Mouse (Mus musculus) left cerebral cortex, adult 18-20 months (tissue): ENCODE results near the gene Dcbld1. TPM values are rescaled to one million over a fixed set of nuclear protein-coding genes. Genes with fewer than 3 reads are reported as not detected.
"Not testable (repeated sequence)": the region's sequence is repeated elsewhere in the genome, so short reads cannot be mapped to it uniquely, and the experiment has no call there.

Source experiments
- DNase-seq, 2 experiments: peaks; one replicate each; pipeline ENCODE4 v3.0.0; 2021 to 2022; ENCODE audit warnings: low spot score in 2 of 2, mixed read lengths in 1 of 2
- total RNA-seq, 2 experiments: library from RNA; stranded (reverse); gene quantifications; 2 replicates each; pipeline ENCODE4 v1.2.3; 2021

Dcbld1 gene
- total RNA-seq, 2 experiments from 2014 or later, result 4.8 to 5.5 TPM

DNA sequence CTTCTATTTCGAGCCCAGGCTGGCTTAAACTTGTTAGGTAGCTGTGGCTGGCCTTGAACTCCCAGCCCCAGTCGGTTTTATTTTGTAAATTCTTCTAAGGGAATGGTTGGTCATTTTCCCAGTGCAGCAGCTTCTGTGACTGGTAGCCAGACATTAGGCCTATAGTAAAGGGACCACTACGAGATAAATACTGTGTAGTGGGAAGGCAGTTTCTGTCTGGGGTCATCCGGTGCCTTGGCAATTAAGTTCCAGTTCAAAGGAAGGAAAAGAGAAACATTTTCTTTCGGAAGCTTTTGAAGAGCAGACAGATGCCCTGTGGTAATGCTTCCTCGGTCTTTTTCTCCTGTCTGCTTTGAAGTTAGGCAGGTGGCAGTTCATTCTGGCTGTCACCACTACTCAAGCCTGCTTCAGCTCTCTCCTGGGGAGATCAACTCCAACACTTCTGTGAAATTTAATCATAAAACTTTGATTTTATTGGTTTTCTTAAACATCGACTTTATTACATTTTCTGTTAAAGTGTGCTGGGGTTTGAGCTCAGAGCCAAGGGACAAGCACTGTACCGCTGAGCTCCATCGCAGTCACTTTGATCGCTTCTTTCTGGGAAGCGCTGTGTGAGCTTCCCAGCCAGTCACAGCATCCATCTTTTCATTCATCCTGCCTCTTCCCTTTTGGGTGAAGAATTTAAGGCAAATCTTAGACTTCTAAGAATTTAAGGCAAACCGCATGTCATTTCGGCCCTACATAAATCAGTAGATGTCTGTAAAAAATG lies 24.9 kb downstream of the Dcbld1 start:
- no peak for DNase-seq

- DNase-seq, result no peak
Observed at GRCm38 (mm10) chr10:52260209-52260608, 26.8 kb downstream of the Dcbld1 start.

GRCm38 (mm10) chr10:52264162-52264561 lies 30.7 kb downstream of the Dcbld1 start:
- no peak for DNase-seq

DNA sequence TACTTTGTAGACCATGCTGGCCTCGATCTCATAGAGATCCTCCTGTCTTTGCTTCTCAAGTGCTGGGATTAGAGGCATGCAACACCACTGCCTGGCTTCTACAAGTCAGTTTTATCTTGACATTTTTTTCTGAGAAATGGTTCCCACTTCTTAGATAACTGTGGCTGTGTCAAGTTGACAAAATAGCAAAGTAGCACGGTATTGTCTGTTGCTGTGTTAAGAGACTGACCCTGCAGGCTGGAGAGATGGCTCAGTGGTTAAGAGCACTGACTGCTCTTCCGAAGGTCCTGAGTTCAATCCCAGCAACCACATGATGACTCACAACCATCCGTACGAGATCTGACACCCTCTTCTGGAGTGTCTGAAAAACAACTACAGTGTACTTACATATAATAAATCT lies 35.5 kb downstream of the Dcbld1 start:
- no peak for DNase-seq

DNA sequence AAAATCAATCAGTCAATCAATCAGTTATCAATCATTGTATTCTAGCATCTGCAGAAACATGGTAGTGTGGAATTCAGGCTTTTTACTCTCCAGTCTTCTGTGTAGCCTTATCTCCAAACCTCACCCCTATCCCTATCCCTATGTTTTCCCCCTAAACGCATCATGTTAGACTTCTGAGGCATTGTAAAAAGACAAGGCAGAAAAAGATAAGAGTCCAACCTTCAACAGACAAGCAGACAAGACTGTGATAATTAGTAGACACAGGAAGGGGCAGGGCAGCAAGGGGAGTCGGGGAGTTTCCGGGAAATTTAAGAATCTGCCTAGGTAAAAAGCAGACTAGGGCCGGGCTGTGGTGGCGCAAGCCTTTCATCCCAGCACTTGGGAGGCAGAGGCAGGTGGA lies 38.0 kb downstream of the Dcbld1 start:
- no peak for DNase-seq

DNA sequence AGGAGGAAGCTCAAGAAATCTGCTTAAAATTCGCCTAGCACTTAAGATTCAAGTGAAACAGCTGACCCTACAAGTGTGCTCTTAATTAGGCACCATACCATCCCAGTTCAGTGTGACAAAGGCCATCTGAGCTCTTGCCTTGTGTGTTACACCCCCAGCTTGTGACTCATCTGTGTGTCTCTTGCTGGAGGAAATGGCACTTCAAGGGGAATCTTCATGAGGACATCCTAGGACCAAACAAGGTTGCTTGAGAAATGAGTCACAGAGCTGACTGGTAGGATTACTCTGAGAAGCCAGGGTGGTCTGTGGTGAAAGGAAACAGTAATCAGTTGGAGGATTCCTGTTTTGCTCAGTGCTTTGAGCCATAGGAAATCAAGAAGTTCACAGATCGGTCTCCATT lies 39.6 kb downstream of the Dcbld1 start:
- DNase-seq, result no peak

DNA sequence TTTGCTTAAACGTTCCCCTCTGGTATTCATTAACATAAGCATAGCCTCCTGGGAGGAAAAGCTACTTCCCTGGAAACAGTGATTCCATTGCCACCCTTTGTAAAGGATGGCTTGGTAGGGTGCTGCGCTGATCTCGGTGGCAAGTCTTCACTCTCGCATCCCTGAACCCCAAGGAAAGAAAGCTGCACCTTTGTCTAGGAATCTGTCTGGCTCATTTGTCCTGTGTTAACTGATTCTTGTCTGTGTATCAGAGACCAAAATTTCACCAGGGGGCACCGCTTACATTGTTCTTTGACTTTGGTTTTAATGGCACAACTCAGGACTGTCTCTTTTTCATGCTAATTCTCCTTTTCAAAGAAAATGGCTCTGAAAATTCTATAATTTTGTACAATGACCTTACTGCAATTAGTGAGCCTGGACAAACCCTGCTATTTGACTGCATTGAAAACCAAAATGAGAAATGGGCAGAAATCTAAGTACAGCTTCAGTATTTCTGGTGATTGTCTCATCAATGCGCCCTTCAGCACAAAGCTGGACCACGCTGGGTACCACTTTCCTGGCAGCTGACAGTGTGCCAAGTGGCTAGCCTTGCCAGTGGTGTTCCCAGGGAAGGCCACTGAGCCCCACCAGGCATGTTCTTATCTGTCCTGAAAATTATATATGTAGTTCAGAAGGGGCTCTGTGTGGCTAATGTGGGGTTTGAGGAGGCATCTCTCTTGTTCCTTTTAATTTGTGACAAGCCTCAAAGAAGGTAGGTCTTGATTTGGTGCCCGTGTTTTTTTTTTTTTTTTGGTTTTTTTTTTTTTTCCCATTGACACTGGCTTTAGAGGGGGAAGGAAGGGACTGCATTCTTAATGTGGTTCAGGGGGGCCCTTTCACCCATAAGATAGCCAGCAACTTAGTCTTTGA lies 40.8 kb downstream of the Dcbld1 start:
- DNase-seq, result no peak

DNA sequence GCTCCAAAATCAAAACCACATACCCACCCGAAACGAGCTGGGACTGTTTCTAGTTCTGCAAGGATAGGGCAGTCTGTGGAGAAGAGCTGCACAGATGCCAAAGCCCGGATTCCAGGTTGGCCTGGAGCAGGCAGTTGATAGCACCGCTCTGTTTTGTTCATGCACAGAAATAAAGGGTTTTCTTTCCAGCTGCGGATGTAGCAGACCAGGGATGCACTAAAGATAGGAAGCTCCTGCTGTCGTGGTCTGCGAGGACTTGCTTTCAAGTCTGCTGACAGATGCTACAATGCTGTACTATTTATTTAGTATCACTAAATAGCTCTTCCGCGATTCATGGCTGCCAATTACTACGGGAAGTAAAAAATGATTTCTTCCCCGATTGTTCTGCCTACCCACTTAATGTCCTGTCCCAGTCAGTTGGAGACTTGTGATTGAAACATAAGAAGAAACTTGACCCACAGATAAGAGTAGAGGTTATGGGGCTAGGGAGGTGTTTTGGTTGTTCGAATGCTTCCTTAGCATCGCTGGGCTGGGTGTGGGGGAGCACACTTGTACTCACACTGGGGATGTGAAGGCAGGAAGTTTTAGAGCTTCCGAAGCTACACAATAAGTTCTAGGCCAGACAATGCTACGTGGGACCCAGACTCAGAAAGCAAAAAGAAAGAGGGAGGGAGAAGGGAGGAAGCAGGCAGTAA lies 41.6 kb downstream of the Dcbld1 start:
- no peak for DNase-seq

DNA sequence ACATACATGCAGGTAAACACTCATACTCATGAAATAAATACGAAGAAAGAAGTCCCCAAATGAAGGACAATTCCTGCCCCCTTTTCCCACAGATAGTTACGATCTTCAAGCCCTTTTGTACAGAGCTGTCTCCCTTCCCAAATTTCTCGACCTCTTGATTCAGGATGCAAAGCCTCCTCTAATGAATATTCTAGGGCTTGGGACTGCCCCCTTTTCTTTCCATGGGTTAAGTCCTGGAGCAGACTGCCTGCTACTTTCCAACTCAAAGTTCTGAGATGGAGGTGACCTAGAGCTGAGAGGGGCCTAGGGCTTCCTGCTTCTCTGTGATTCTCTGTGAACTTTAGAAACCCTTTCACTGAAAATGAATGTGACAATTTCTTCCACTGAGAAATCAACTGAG lies 43.2 kb downstream of the Dcbld1 start:
- DNase-seq, result no peak

GRCm38 (mm10) chr10:52277564-52277963 lies 44.1 kb downstream of the Dcbld1 start:
- not testable (repeated sequence) for DNase-seq

DNA sequence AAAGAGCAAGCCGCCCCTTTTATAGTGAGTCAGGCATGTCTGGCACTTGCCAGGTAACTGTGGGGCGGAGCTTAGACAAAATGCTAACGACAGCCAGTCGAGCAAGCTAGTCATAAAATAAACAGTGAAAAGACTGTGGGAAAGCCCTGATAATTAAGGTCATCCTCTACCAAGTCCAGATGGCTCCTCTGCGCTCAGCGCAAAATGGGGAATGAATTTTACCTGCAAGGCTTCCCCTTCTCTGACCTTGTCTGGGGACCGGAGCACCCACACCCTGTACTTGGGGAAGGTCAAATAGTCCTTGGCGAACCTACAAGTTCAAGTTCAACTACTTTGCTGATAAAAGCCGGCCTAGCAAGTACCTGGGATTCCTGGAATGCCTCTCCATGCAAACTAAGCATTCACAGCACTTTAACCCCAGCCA lies 44.6 kb downstream of the Dcbld1 start:
- no peak for DNase-seq

DNA sequence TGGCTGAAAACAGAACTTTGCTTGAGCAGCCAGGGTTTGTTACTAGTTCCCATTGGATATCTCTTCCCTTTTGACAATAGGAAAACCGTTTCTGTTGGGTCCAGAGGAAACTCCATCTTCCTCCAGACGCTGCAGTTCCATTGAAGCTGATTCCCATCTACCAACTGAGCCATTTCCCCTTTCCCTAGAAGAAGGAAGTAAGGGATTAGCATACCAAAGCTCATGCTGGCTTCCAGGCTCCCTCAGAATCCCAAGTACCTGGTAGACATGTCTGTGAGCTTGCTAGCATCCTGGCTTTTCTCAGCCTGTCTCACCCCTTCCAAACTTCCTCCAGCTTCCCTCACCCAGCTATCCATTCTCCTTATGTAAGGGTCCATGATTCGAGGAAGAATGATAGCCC lies 45.4 kb downstream of the Dcbld1 start:
- no peak for DNase-seq

GRCm38 (mm10) chr10:52279876-52280275 lies 46.5 kb downstream of the Dcbld1 start:
- DNase-seq, result no peak

GRCm38 (mm10) chr10:52280623-52281022 lies 47.2 kb downstream of the Dcbld1 start:
- DNase-seq, result no peak

- no peak for DNase-seq
Observed at GRCm38 (mm10) chr10:52281337-52281736, 47.9 kb downstream of the Dcbld1 start.

DNA sequence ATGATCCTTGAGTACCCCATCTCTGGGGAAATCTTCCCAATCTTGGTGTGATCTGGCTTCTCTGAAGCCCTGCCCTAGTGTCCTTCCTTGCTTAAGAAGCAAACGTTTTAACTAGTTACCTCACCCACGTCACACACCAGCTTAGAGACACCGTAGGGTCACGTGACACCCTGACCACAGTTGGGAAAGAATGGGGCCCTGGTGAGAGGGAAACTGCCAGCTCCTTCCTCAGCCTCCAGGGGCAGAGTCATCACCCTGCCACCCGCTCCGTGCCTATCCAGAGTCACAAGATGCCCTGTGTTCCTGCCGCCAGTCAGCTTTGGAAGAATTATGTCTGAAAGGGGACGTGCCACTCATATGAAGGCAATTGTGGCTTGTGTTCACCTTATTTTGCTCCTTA lies 51.2 kb downstream of the Dcbld1 start:
- DNase-seq, result no peak

DNA sequence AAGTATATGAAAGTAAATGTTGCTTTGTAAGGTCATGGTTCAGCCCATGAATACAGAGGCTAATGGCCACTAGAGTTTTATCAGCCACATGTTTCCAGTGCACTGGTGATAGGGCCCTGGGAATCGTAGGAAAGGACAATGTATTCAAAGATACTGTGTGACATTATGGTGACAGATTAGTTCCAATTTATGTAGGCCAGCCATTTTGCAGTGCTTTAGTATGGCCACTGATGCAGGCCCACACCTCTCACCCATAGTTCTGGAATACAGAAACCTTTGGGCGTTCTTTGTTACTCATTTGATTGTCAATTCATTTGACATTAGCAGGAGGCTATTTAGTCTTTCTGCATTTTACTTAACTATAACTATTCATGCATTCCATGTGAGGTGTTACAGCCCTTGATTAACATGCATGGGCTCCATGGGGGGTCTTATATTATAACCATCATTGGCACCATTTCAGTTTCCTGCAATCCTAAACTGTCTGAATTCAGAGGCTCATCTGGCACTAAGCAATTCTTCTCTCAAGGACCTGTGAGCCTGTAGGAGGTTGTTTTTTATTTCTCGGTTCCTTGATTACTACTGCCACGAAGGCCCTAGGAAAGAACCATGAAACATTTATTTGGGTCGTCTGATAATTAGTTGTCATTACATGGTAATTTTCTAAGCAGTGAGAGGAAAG lies 54.6 kb downstream of the Dcbld1 start:
- no peak for DNase-seq

- no peak for DNase-seq
Observed at GRCm38 (mm10) chr10:52289261-52289660, 55.8 kb downstream of the Dcbld1 start.

GRCm38 (mm10) chr10:52292391-52292790 lies 59.0 kb downstream of the Dcbld1 start:
- not testable (repeated sequence) for DNase-seq

DNA sequence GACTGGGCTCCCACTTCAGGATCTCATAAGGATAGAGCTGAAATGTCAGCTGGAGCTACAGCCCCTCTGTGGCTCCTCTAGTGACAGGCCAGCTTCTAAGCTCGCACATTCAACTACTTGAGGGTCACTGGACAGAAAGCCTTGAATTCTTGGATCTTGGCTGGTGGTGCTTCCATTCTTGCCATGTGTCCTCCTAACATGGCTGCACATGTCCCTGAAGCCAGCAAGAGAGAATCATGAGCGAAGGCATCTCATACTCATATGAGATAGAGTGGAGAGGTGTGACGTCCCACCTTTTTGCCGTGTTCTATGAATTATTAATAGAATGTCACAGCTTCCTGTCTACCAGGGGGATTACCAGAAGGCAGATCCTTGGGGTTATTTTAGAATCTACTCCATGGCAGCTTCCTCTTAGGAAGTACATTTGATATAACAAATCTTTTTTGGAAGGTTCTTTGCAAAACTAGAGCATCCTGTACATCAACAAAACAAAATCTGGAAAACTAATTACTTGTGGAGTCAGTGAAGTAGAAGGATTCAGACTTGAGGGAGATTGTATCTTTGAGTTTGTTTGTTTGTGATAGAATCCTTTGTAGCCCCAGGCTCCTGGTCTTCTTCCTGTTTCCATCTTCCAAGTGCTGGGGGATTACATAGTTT lies 60.6 kb downstream of the Dcbld1 start:
- DNase-seq, result no peak

GRCm38 (mm10) chr10:52295934-52296333 lies 62.5 kb downstream of the Dcbld1 start:
- DNase-seq, result no peak
